Mouse (Mus musculus): Measurements from ENCODE around the gene Brd7. TPM values are rescaled to one million over a fixed set of nuclear protein-coding genes. Genes with fewer than 3 reads are reported as not detected.

Brd7 gene
- polyA plus RNA-seq, 1 experiment = 20.9 TPM

DNA sequence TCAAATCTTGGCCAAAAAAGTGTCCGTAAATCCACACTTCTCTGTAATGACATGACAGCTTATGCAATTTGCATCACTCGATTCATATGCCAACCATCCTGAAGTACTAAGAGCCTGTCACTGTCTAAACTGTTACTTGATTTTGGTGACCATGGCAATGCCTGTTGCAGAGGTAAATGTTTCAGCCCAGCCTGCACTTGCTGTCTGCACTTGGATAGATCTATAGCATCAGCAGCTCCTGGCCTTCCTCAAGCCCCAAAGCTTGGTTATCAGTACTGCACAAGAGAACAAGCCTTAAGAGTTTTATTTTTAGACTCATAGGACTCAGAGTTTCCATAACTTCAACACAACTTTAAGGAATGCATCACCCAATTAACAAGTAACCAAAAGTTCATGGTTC is 27.6 kb downstream of the Brd7 start:
- Histone ChIP-seq H3K9me3 (ENCODE audit: control insufficient read depth, low read length) (no peaks in the 10 kb centered on the region), H3K4me1 (ENCODE audit: control insufficient read depth) (peaks cover 37% of the 10 kb centered on the region), H3K27me3 (ENCODE audit: control insufficient read depth) (no peaks in the 10 kb centered on the region), H3K4me3 (replicated peaks) (no peak overlapping the region), H3K36me3 (ENCODE audit: control insufficient read depth) (peaks cover 97% of the 10 kb centered on the region)
- TF ChIP-seq TAL1 (IDR thresholded peaks at IDR 0.05; ENCODE audit: low read length) (no peak), GATA1 (IDR thresholded peaks at IDR 0.05; ENCODE audit: low read length) (no peak)

DNA sequence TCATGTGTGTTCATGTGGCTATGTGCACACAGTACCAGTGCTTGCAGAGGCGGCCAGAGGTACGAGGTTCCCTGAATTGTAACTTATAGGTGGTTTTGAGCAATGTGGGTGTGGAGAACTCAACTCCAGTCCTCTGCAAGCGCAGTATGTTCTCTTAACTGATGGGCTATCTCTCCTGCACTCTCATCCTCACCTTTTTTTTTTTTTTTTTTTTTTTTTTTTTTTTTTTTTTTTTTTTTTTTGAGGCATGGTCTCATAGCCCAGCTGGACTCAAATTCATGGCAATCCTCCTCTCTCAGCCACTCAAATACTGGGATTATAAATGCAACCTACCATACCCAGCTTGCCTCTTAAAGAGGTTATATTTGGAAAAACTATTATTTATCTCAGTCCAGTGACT is 31.2 kb downstream of the Brd7 start:
- H3K36me3 ChIP-seq (ENCODE audit: control insufficient read depth) = peaks cover 100% of the 10 kb centered on the region
- no peak overlapping the region for H3K4me3 ChIP-seq (replicated peaks)
- TF ChIP-seq GATA1 (IDR thresholded peaks at IDR 0.05; ENCODE audit: low read length) (no peak), TAL1 (IDR thresholded peaks at IDR 0.05; ENCODE audit: low read length) (no peak)
- H3K4me1 ChIP-seq (ENCODE audit: control insufficient read depth) = peaks cover 26% of the 10 kb centered on the region
- no peaks in the 10 kb centered on the region for H3K9me3 ChIP-seq (ENCODE audit: control insufficient read depth, low read length)
- no peaks in the 10 kb centered on the region for H3K27me3 ChIP-seq (ENCODE audit: control insufficient read depth)

DNA sequence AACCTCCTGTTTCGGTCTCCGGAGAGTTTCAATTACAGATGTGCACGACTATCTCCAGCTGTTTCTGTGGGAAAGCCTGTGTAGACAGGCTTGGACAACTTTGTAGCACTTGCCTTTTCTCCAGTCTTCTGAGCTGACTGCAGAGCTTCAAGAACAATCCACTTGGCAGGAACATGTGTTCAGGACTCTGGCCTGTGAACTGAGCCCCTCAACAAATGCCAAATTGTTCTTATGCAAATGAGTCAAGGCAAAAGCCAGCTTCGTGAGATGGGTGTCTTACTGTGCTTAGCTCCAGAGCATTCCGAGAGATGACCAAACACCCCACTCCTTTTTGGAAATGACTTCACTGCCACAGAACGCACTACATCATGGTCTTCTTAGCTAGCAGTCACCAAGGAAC is 33.3 kb downstream of the Brd7 start:
- H3K4me1 ChIP-seq (ENCODE audit: control insufficient read depth) = peaks cover 5% of the 10 kb centered on the region
- H3K4me3 ChIP-seq (replicated peaks) = no peak overlapping the region
- peaks cover 100% of the 10 kb centered on the region for H3K36me3 ChIP-seq (ENCODE audit: control insufficient read depth)
- no peaks in the 10 kb centered on the region for H3K9me3 ChIP-seq (ENCODE audit: control insufficient read depth, low read length)
- H3K27me3 ChIP-seq (ENCODE audit: control insufficient read depth) = no peaks in the 10 kb centered on the region
- TF ChIP-seq GATA1 (IDR thresholded peaks at IDR 0.05; ENCODE audit: low read length) (no peak), TAL1 (IDR thresholded peaks at IDR 0.05; ENCODE audit: low read length) (no peak)

- Histone ChIP-seq H3K4me3 (replicated peaks) (no peak overlapping the region), H3K27me3 (ENCODE audit: control insufficient read depth) (no peaks in the 10 kb centered on the region), H3K4me1 (ENCODE audit: control insufficient read depth) (no peaks in the 10 kb centered on the region; the same call in none of the 2 replicates), H3K9me3 (ENCODE audit: control insufficient read depth, low read length) (no peaks in the 10 kb centered on the region), H3K36me3 (ENCODE audit: control insufficient read depth) (peaks cover 100% of the 10 kb centered on the region)
- TF ChIP-seq TAL1 (IDR thresholded peaks at IDR 0.05; ENCODE audit: low read length) (no peak), GATA1 (IDR thresholded peaks at IDR 0.05; ENCODE audit: low read length) (no peak)
Measured at GRCm38 (mm10) chr8:88326328-88326727, 35.7 kb downstream of the Brd7 start.

GRCm38 (mm10) chr8:88325795-88326194 is 36.2 kb downstream of the Brd7 start:
- H3K36me3 ChIP-seq (ENCODE audit: control insufficient read depth) = peaks cover 100% of the 10 kb centered on the region
- no peaks in the 10 kb centered on the region for H3K27me3 ChIP-seq (ENCODE audit: control insufficient read depth)
- H3K4me1 ChIP-seq (ENCODE audit: control insufficient read depth) = no peaks in the 10 kb centered on the region; the same call in 1 of the 2 replicates
- no peak overlapping the region for H3K4me3 ChIP-seq (replicated peaks)
- H3K9me3 ChIP-seq (ENCODE audit: control insufficient read depth, low read length) = no peaks in the 10 kb centered on the region
- no peak for TF ChIP-seq TAL1 (IDR thresholded peaks at IDR 0.05; ENCODE audit: low read length)
- no peak for TF ChIP-seq GATA1 (IDR thresholded peaks at IDR 0.05; ENCODE audit: low read length)

DNA sequence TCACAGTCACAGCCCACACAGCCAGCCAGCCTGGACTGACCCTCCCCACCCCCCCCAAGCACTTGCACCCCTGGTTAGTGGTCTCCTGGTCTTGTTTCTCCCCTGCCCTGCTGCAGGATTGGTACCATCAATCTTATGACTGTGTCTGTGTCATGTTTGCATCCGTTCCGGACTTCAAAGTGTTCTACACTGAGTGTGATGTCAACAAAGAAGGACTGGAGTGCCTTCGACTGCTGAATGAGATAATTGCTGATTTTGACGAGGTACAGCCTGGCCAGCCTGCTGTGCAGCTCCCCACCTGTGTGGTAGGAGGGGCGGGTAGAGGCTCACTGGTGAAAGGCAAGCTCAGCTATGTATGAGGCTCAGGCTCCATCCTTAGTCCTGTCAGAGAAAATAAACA is 36.7 kb downstream of the Brd7 start:
- H3K36me3 ChIP-seq (ENCODE audit: control insufficient read depth) = peaks cover 100% of the 10 kb centered on the region

DNA sequence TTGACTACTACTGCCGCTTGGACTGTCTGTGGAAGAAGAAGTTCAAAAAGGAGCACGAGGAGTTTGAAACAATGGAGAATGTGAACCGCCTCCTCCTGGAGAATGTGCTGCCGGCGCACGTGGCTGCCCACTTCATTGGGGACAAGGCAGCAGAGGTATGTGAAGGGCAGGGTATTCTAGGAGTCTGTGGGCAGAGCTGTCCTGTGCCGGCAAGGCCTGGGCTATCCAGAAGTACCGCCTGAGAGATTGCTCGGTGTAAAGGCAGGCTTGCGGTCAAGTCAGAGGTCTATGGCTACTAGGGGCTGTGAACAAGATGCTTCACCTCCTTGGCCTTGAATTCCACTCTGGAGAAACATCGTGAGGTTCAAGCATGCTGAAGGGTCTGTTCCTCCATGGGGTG is 37.2 kb downstream of the Brd7 start:
- no peaks in the 10 kb centered on the region for H3K9me3 ChIP-seq (ENCODE audit: control insufficient read depth, low read length)
- TF ChIP-seq GATA1 (IDR thresholded peaks at IDR 0.05; ENCODE audit: low read length) (no peak), TAL1 (IDR thresholded peaks at IDR 0.05; ENCODE audit: low read length) (no peak)
- no peaks in the 10 kb centered on the region for H3K27me3 ChIP-seq (ENCODE audit: control insufficient read depth)
- H3K4me1 ChIP-seq (ENCODE audit: control insufficient read depth) = no peaks in the 10 kb centered on the region; the same call in 1 of the 2 replicates
- H3K4me3 ChIP-seq (replicated peaks) = no peak overlapping the region
- H3K36me3 ChIP-seq (ENCODE audit: control insufficient read depth) = peaks cover 100% of the 10 kb centered on the region

More for the DNA sequence above, 36.7 kb downstream of the Brd7 start:
- Histone ChIP-seq H3K9me3 (ENCODE audit: control insufficient read depth, low read length) (no peaks in the 10 kb centered on the region), H3K4me3 (replicated peaks) (no peak overlapping the region), H3K27me3 (ENCODE audit: control insufficient read depth) (no peaks in the 10 kb centered on the region), H3K4me1 (ENCODE audit: control insufficient read depth) (no peaks in the 10 kb centered on the region; the same call in 1 of the 2 replicates)
- TF ChIP-seq TAL1 (IDR thresholded peaks at IDR 0.05; ENCODE audit: low read length) (no peak), GATA1 (IDR thresholded peaks at IDR 0.05; ENCODE audit: low read length) (no peak)

GRCm38 (mm10) chr8:88323523-88323922 is 38.5 kb downstream of the Brd7 start:
- Histone ChIP-seq H3K36me3 (ENCODE audit: control insufficient read depth) (peaks cover 100% of the 10 kb centered on the region), H3K9me3 (ENCODE audit: control insufficient read depth, low read length) (no peaks in the 10 kb centered on the region), H3K4me3 (replicated peaks) (no peak overlapping the region), H3K4me1 (ENCODE audit: control insufficient read depth) (no peaks in the 10 kb centered on the region; the same call in 1 of the 2 replicates), H3K27me3 (ENCODE audit: control insufficient read depth) (no peaks in the 10 kb centered on the region)
- no peak for TF ChIP-seq GATA1 (IDR thresholded peaks at IDR 0.05; ENCODE audit: low read length)
- no peak for TF ChIP-seq TAL1 (IDR thresholded peaks at IDR 0.05; ENCODE audit: low read length)

DNA sequence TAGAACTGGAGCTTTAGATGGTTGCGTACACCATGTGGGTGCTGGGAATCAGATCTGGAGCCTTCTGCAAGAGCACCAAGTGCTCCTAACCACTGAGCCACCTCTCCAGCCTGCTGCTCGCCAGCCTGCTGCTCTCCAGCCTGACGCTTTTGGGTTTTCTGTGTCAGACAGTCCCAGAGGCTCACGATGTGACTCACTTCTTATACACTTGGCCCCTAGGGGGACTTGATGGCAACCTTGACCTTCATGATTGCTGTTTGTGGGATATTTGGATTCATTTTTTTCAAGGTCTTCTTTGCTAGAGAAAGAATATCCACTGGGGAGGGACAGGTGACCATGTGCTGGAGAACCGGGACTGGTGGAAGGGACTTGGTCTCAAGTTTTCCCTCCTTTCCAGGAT is 40.6 kb downstream of the Brd7 start:
- Histone ChIP-seq H3K36me3 (ENCODE audit: control insufficient read depth) (peaks cover 100% of the 10 kb centered on the region), H3K27me3 (ENCODE audit: control insufficient read depth) (no peaks in the 10 kb centered on the region), H3K4me3 (replicated peaks) (no peak overlapping the region), H3K9me3 (ENCODE audit: control insufficient read depth, low read length) (no peaks in the 10 kb centered on the region), H3K4me1 (ENCODE audit: control insufficient read depth) (peaks cover 2% of the 10 kb centered on the region; the same call in 1 of the 2 replicates)
- TF ChIP-seq GATA1 (IDR thresholded peaks at IDR 0.05; ENCODE audit: low read length) (no peak), TAL1 (IDR thresholded peaks at IDR 0.05; ENCODE audit: low read length) (no peak)

DNA sequence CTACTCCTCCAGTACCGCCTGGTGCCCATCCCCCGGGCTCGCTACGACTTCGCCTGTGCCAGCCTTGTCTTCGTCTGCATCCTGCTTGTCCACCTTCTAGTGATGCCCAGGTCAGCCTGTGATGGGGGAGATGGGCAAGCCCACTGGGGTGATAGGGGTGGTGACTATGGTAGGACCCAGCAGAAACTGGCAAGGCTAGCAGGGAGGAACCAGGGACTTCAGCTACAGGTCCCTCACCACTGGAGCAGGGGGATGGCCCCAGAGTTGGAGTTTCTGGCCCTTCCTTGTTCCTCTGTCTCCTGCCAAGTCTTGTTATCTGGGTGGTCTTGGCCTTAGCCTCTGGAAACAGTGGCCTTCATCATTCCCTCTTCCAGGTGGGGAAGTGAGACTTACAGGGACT is 41.9 kb downstream of the Brd7 start:
- H3K27me3 ChIP-seq (ENCODE audit: control insufficient read depth) = no peaks in the 10 kb centered on the region
- TF ChIP-seq TAL1 (IDR thresholded peaks at IDR 0.05; ENCODE audit: low read length) (no peak), GATA1 (IDR thresholded peaks at IDR 0.05; ENCODE audit: low read length) (no peak)
- peaks cover 100% of the 10 kb centered on the region for H3K36me3 ChIP-seq (ENCODE audit: control insufficient read depth)
- H3K4me1 ChIP-seq (ENCODE audit: control insufficient read depth) = peaks cover 2% of the 10 kb centered on the region; the same call in 1 of the 2 replicates
- no peaks in the 10 kb centered on the region for H3K9me3 ChIP-seq (ENCODE audit: control insufficient read depth, low read length)
- no peak overlapping the region for H3K4me3 ChIP-seq (replicated peaks)

All from erythroblast, embryonic 14.5 days (primary cell).